ENCODE assay signal across 8 mouse cellular contexts in the genomic region with DNA sequence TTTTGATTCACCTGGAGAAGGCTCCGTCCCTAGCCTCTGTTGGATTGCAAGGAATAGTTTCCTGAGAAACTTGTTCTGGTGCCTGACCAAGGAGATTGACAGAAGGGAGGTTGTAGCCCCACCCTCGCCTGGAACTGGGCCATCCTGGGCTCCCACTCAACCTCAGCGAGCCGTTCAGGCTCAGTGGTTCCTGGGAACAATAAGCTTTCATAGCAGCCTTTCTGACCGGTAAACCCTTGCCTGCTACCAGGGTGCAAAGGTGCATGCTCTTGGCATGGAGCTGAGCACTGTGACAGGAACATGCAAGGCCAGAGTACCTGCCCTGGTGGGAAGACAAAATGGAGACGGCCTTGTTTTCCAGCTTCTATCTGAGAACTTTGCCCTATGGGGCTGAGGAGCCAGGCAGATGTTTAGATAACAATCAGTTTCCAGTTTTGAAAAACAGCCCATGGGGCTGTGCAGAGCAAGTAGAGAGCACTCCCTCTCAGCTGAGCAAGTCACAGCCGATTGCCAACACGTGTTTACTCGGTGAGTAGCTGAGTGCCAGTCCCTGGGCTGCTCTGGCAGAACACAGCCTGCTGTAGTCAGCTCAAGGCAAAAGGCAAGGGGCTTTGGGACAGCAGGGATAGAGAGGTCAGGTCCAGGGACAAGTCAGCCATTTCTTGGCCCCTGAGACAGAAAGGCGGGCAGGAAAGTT. TPM values are rescaled to one million over a fixed set of nuclear protein-coding genes. Genes with fewer than 3 reads are reported as not detected.
DNase-seq lines count a peak whose midpoint lies in the region; ATAC-seq and TF ChIP-seq lines count a peak whose summit lies in the region.

No protein-coding gene starts in this region.

- no peak overlapping the region for H3K27ac ChIP-seq in heart, embryonic 13.5 days (replicated peaks)
- no peak overlapping the region for H3K27ac ChIP-seq in midbrain, embryonic 13.5 days

- H3K9ac ChIP-seq in heart, embryonic 13.5 days, result no peak overlapping the region
- no peak overlapping the region for H3K9ac ChIP-seq in midbrain, embryonic 13.5 days (replicated peaks)

- WGBS in heart, embryonic 13.5 days, result 66% methylated on average over 10 of the region's 10 CpGs
- 78% methylated on average over 10 of the region's 10 CpGs for WGBS in midbrain, embryonic 13.5 days

- no peak for TF ChIP-seq CTCF in brain, embryonic 14.5 days (IDR thresholded peaks at IDR 0.05; ENCODE audit: borderline replicate concordance, extremely low read depth, insufficient read depth, insufficient read length)

- H3K4me3 ChIP-seq in heart, embryonic 13.5 days, result no peak overlapping the region
- H3K4me3 ChIP-seq in midbrain, embryonic 13.5 days (replicated peaks), result no peak overlapping the region

- peak overlapping the region; percentile 78; the same call in 1 of the 2 replicates for H3K4me2 ChIP-seq in heart, embryonic 13.5 days
- no peak overlapping the region for H3K4me2 ChIP-seq in midbrain, embryonic 13.5 days (replicated peaks)

- H3K36me3 ChIP-seq in heart, embryonic 13.5 days, result no peaks in the 10 kb centered on the region
- H3K36me3 ChIP-seq in midbrain, embryonic 13.5 days, result no peaks in the 10 kb centered on the region

- no peak for ATAC-seq in heart, embryonic 13.5 days (ENCODE audit: extremely low read depth, insufficient number of reproducible peaks, low FRiP score, low TSS enrichment)
- no peak for ATAC-seq in midbrain, embryonic 13.5 days

- peak; percentile 54 for DNase-seq in layer of hippocampus, adult 11-12 months (ENCODE audit: low spot score)
- no peak for DNase-seq in layer of hippocampus, adult 9-10 months (ENCODE audit: low spot score)
- peak; percentile 70 for DNase-seq in brain, embryonic 14.5 days (ENCODE audit: low read depth)
- peak; percentile 94 to 96 for DNase-seq in kidney, postnatal 36 days
- DNase-seq in lung, postnatal 4 days, result peak; percentile 59 to 63
- peak; percentile 55 for DNase-seq in yolk sac, embryonic 10.5 days (ENCODE audit: low spot score)

- peaks cover 14% of the 10 kb centered on the region for H3K4me1 ChIP-seq in heart, embryonic 13.5 days
- peaks cover 9% of the 10 kb centered on the region for H3K4me1 ChIP-seq in midbrain, embryonic 13.5 days (replicated peaks)

- no peaks in the 10 kb centered on the region for H3K9me3 ChIP-seq in heart, embryonic 13.5 days
- H3K9me3 ChIP-seq in midbrain, embryonic 13.5 days, result no peaks in the 10 kb centered on the region

- peaks cover 51% of the 10 kb centered on the region for H3K27me3 ChIP-seq in heart, embryonic 13.5 days (replicated peaks)
- H3K27me3 ChIP-seq in midbrain, embryonic 13.5 days, result peaks cover 28% of the 10 kb centered on the region

- TF ChIP-seq POLR2A in brain, embryonic 14.5 days (IDR thresholded peaks at IDR 0.05; ENCODE audit: borderline replicate concordance, extremely low read depth, insufficient read depth, insufficient read length, poor library complexity, severe bottlenecking), result no peak

RNA-seq across cellular contexts. Expression of a gene that starts 1.2 kb away (rescaled TPM):
- polyA plus RNA-seq in brain, embryonic 14.5 days (2012; rRNA removed), result 0.26 and 0.51 TPM in 2 replicates
- polyA plus RNA-seq in heart, embryonic 13.5 days (2015; fragmentation: Nextera tagmentation; extraction: Ambion mirVana), result 0.32 and 0.56 TPM in 2 replicates
- 0.26 and 0.28 TPM in 2 replicates for polyA plus RNA-seq in midbrain, embryonic 13.5 days (2015; fragmentation: Nextera tagmentation; extraction: Ambion mirVana)

RNA-seq across cellular contexts. Expression of a gene that starts 1.3 kb away (rescaled TPM):
- polyA plus RNA-seq in brain, embryonic 14.5 days (2012; rRNA removed), result 0.43 and 0.60 TPM in 2 replicates
- 0.28 and 0.32 TPM in 2 replicates for polyA plus RNA-seq in heart, embryonic 13.5 days (2015; fragmentation: Nextera tagmentation; extraction: Ambion mirVana)
- polyA plus RNA-seq in midbrain, embryonic 13.5 days (2015; fragmentation: Nextera tagmentation; extraction: Ambion mirVana), result 0.80 and 1.1 TPM in 2 replicates

RNA-seq across cellular contexts. Expression of a gene that starts 31.9 kb away (rescaled TPM):
- 49.4 and 59.5 TPM in 2 replicates for polyA plus RNA-seq in brain, embryonic 14.5 days (2012; rRNA removed)
- 46.7 and 53.5 TPM in 2 replicates for polyA plus RNA-seq in heart, embryonic 13.5 days (2015; fragmentation: Nextera tagmentation; extraction: Ambion mirVana)
- 92.3 and 96.5 TPM in 2 replicates for polyA plus RNA-seq in midbrain, embryonic 13.5 days (2015; fragmentation: Nextera tagmentation; extraction: Ambion mirVana)

RNA-seq across cellular contexts. Expression of a gene that starts 41.9 kb away (rescaled TPM):
- 150 and 158 TPM in 2 replicates for polyA plus RNA-seq in brain, embryonic 14.5 days (2012; rRNA removed)
- polyA plus RNA-seq in heart, embryonic 13.5 days (2015; fragmentation: Nextera tagmentation; extraction: Ambion mirVana), result 197 and 212 TPM in 2 replicates
- polyA plus RNA-seq in midbrain, embryonic 13.5 days (2015; fragmentation: Nextera tagmentation; extraction: Ambion mirVana), result 449 and 471 TPM in 2 replicates
